Mouse (Mus musculus) forebrain, embryonic 16.5 days (tissue): ENCODE measurements at regions not wholly inside any gene's neighbourhood (a gene's known extent, or its start where the extent isn't known, plus 50 kb on each side); places are given as distances from the start of the nearest gene placed in this dataset.
A peak's percentile ranks its signal among the peaks of the same experiment; 100 is the strongest.

Experiments used
- ATAC-seq: fragments of 200-750 bp; cut with Nextera tagmentation; 2 replicates; pipeline ENCODE4 v1.8.0; 2017; ENCODE audit warnings: mild to moderate bottlenecking, moderate library complexity
- H3K27ac ChIP-seq: fragments of 300-500 bp; sonication (generic); 2 replicates; pipeline ENCODE4 v1.5.1; 2014; ENCODE audit warnings: low read length, control low read depth
- H3K27me3 ChIP-seq: fragments of 300-500 bp; sonication (generic); replicated peaks from 2 replicates; pipeline ENCODE4 v1.6.1; 2014; ENCODE audit warnings: low read length; ENCODE audit not compliant: control insufficient read depth, insufficient read depth
- H3K36me3 ChIP-seq: fragments of 300-500 bp; sonication (generic); 2 replicates; pipeline ENCODE4 v1.6.1; 2014; ENCODE audit not compliant: control insufficient read depth, insufficient read depth
- H3K4me1 ChIP-seq: fragments of 300-500 bp; sonication (generic); replicated peaks from 2 replicates; pipeline ENCODE4 v1.6.1; 2014; ENCODE audit warnings: low read length; ENCODE audit not compliant: control insufficient read depth, insufficient read depth
- H3K4me2 ChIP-seq: fragments of 300-500 bp; sonication (generic); 2 replicates; pipeline ENCODE4 v1.6.1; 2014; ENCODE audit warnings: mild to moderate bottlenecking, low read length, control low read depth
- H3K4me3 ChIP-seq: fragments of 300-500 bp; sonication (generic); replicated peaks from 2 replicates; pipeline ENCODE4 v1.5.1; 2014; ENCODE audit warnings: mild to moderate bottlenecking, low read length, control low read depth
- H3K9ac ChIP-seq: fragments of 300-500 bp; sonication (generic); replicated peaks from 2 replicates; pipeline ENCODE4 v1.6.1; 2014; ENCODE audit warnings: low read depth, low read length, control low read depth
- H3K9me3 ChIP-seq: fragments of 300-500 bp; sonication (generic); 2 replicates; pipeline ENCODE4 v1.6.1; 2016; ENCODE audit warnings: low read length; ENCODE audit not compliant: control insufficient read depth
- WGBS: fragments of 180-500 bp; shearing (Covaris S2); extraction: QIAGEN DNeasy Blood & Tissue Kit; methylation state at CpG from one replicate; pipeline ENCODE4 v1.1.7; 2014; 5-methylcytosine and 5-hydroxymethylcytosine counted together

- Histone ChIP-seq H3K36me3 (no peaks in the 10 kb centered on the region), H3K9me3 (no peaks in the 10 kb centered on the region), H3K27me3 (no peaks in the 10 kb centered on the region), H3K4me1 (peaks cover 16% of the 10 kb centered on the region), H3K27ac (no peak overlapping the region), H3K9ac (no peak overlapping the region), H3K4me3 (no peak overlapping the region), H3K4me2 (0 out of 2 replicates have a peak overlapping the region, but pooled peaks have one; percentile 5)
- 27% methylated on average over 23 of the region's 23 CpGs for WGBS
- peak; percentile 72 for ATAC-seq
Observed at GRCm38 (mm10) chr2:169387765-169388518, 199.6 kb downstream of the Gm11011 start.

DNA sequence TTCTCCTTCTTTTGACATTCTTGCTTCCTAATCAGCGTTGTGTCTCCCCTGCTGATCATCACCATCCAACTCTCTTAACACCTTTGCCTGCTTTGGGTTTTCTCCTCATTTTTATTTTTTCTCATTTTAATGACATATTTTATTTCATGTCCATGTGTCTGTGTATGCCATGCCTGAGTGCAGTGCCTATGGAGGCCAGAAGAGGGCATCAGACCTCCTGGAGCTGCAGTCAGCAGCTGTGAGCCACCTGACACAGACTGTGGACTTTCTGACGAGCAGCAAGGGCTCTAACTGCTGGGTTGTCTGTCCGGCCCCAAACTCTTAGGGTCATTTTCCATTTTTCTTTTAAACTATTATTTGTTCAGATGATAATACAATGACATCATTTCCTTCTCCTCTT lies 203.8 kb downstream of the Gm11011 start:
- Histone ChIP-seq H3K27me3 (no peaks in the 10 kb centered on the region), H3K27ac (no peak overlapping the region), H3K4me1 (peaks cover 6% of the 10 kb centered on the region; the same call in 1 of the 2 replicates), H3K9ac (no peak overlapping the region), H3K36me3 (no peaks in the 10 kb centered on the region), H3K4me2 (no peak overlapping the region), H3K9me3 (no peaks in the 10 kb centered on the region), H3K4me3 (no peak overlapping the region)
- WGBS = 86% methylated on average over 3 of the region's 3 CpGs
- ATAC-seq = no peak

- 88% methylated on average over 7 of the region's 7 CpGs for WGBS
- ATAC-seq = no peak
- no peaks in the 10 kb centered on the region; the same call in 1 of the 2 replicates for H3K27me3 ChIP-seq
- no peak overlapping the region for H3K9ac ChIP-seq
- H3K4me1 ChIP-seq = no peaks in the 10 kb centered on the region
- no peaks in the 10 kb centered on the region for H3K36me3 ChIP-seq
- H3K9me3 ChIP-seq = no peaks in the 10 kb centered on the region
- no peak overlapping the region for H3K4me3 ChIP-seq
- H3K4me2 ChIP-seq = no peak overlapping the region
- H3K27ac ChIP-seq = no peak overlapping the region
Observed at GRCm38 (mm10) chr2:169373069-169373468, 214.5 kb downstream of the Gm11011 start.

DNA sequence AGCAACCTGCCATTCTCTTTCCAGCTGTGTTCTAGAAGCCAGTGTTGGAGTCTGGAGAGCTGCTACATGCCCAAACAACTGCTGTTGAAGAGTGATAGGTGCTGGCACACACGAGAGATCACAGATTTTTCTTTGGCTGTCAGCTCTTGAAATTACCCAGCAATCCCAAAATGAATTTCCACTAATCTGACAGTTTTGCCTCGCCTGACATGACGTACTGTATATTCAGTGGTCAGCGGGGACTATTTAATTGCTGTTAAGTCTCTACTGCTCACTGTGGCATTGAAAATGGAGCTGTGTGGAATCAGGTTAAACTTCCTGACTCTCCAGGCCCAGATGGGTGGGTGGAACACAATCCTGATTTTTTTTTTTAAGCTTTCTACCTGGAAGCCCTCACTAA lies 222.5 kb downstream of the Gm11011 start:
- H3K9me3 ChIP-seq = no peaks in the 10 kb centered on the region
- H3K4me1 ChIP-seq = no peaks in the 10 kb centered on the region
- WGBS = 63% methylated on average over 4 of the region's 4 CpGs
- H3K4me3 ChIP-seq = no peak overlapping the region
- H3K27ac ChIP-seq = no peak overlapping the region
- no peaks in the 10 kb centered on the region for H3K36me3 ChIP-seq
- no peak for ATAC-seq
- no peaks in the 10 kb centered on the region for H3K27me3 ChIP-seq
- H3K4me2 ChIP-seq = no peak overlapping the region
- H3K9ac ChIP-seq = no peak overlapping the region

GRCm38 (mm10) chr2:169360272-169360671 lies 227.3 kb downstream of the Gm11011 start:
- H3K27ac ChIP-seq = no peak overlapping the region
- no peaks in the 10 kb centered on the region for H3K27me3 ChIP-seq
- ATAC-seq = no peak
- no peaks in the 10 kb centered on the region for H3K4me1 ChIP-seq
- H3K9me3 ChIP-seq = no peaks in the 10 kb centered on the region
- no peak overlapping the region for H3K4me3 ChIP-seq
- H3K36me3 ChIP-seq = no peaks in the 10 kb centered on the region
- peak overlapping the region; percentile 32 for H3K4me2 ChIP-seq
- WGBS = 29% methylated on average over 15 of the region's 15 CpGs
- H3K9ac ChIP-seq = no peak overlapping the region

GRCm38 (mm10) chr2:169357400-169357799 lies 230.1 kb downstream of the Gm11011 start:
- Histone ChIP-seq H3K4me1 (no peaks in the 10 kb centered on the region), H3K36me3 (no peaks in the 10 kb centered on the region), H3K4me3 (no peak overlapping the region), H3K9me3 (no peaks in the 10 kb centered on the region), H3K27me3 (no peaks in the 10 kb centered on the region), H3K4me2 (no peak overlapping the region), H3K9ac (no peak overlapping the region), H3K27ac (no peak overlapping the region)
- 35% methylated on average over 10 of the region's 10 CpGs for WGBS
- ATAC-seq = no peak

GRCm38 (mm10) chr2:169351547-169351946 lies 236.0 kb downstream of the Gm11011 start:
- ATAC-seq = no peak
- Histone ChIP-seq H3K9me3 (no peaks in the 10 kb centered on the region), H3K4me3 (no peak overlapping the region), H3K4me2 (no peak overlapping the region), H3K9ac (no peak overlapping the region), H3K36me3 (no peaks in the 10 kb centered on the region), H3K27me3 (no peaks in the 10 kb centered on the region), H3K4me1 (no peaks in the 10 kb centered on the region), H3K27ac (no peak overlapping the region)
- whole genome bisulfite sequencing = 84% methylated on average over 7 of the region's 7 CpGs

DNA sequence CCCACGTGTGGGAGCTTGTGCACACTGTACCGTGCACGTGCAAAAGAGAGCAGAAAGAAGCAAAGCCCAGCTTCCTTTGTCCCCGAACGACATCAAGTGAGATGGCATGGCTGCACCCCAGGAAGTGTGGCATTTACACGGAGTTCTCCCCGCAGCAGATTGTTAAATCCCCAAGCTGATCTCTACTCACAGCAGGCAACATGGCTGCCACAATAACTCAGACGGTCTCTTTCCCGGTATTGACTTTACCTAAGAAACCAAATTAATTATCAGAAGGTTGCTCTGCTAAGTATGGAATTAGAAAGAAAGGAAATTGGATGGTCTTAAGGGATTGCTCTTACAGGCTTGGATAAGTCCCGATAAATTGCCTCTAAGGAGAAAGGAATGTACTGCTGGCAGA lies 241.4 kb downstream of the Gm11011 start:
- H3K27ac ChIP-seq = no peak overlapping the region
- no peaks in the 10 kb centered on the region for H3K36me3 ChIP-seq
- 24% methylated on average over 10 of the region's 10 CpGs for WGBS
- no peak overlapping the region for H3K9ac ChIP-seq
- H3K9me3 ChIP-seq = no peaks in the 10 kb centered on the region
- no peak overlapping the region for H3K4me3 ChIP-seq
- H3K27me3 ChIP-seq = no peaks in the 10 kb centered on the region
- H3K4me1 ChIP-seq = no peaks in the 10 kb centered on the region
- no peak overlapping the region for H3K4me2 ChIP-seq
- ATAC-seq = no peak

DNA sequence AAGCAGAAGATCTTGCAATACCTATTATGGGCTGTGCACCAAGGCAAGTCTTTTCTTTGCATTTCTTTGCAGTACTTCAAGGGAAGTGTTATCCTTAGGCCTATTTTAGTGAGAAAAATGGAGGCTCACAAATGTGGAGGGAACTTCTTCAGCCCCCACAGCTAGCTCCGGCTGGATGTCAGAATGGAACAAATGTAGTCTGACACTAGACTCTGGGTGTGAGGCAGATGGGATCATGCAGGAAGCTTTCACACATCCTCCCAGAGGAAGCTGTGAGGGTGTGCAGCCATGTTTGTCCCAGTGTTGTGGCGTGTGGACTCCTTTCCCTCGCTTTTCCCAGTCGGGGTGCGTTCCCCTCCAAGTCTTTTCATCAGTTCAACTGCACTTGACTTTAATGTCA lies 268.0 kb downstream of the Gm11011 start:
- ATAC-seq = no peak

More for the DNA sequence above, 268.0 kb downstream of the Gm11011 start:
- H3K27me3 ChIP-seq = no peaks in the 10 kb centered on the region
- peaks cover 3% of the 10 kb centered on the region; the same call in 1 of the 2 replicates for H3K4me1 ChIP-seq
- WGBS = 78% methylated on average over 5 of the region's 5 CpGs
- no peaks in the 10 kb centered on the region for H3K9me3 ChIP-seq
- H3K27ac ChIP-seq = no peak overlapping the region
- no peak overlapping the region for H3K4me3 ChIP-seq
- H3K4me2 ChIP-seq = no peak overlapping the region
- H3K9ac ChIP-seq = no peak overlapping the region
- H3K36me3 ChIP-seq = no peaks in the 10 kb centered on the region
